Mouse (Mus musculus): ENCODE data around the gene Mamdc2.

Mamdc2 gene

GRCm38 (mm10) chr19:23435731-23436130, 12.5 kb downstream of the Mamdc2 start:
- no peak for DNase-seq (ENCODE audit: low read depth, low spot score)

DNA sequence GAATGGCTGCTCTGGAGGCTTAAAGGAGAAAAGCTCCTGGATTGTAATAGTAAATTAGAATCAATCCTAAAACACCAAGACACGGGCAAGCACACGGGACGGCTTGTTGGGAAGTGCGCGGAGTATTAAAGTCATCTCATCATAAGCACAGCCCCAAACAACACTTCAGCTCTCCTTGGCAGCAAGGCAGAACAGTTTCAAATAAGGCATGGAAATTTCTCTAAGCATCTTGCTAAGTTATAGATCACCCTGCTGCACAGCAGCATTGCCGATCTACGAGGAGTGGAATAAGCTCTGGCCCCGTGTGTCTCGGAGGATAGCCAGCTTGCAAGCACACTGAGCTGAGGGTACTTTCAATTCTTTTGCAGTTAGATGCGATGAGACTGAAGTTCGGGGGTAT, 13.8 kb downstream of the Mamdc2 start:
- DNase-seq (ENCODE audit: low read depth, low spot score): no peak

- DNase-seq (ENCODE audit: low read depth, low spot score): no peak
These were observed 30.6 kb downstream of the Mamdc2 start for GRCm38 (mm10) chr19:23417668-23418067.

GRCm38 (mm10) chr19:23410800-23411199, 37.4 kb downstream of the Mamdc2 start:
- no peak for DNase-seq (ENCODE audit: low read depth, low spot score)

- peak; percentile 29 for DNase-seq (ENCODE audit: low read depth, low spot score)
These were observed 37.9 kb downstream of the Mamdc2 start for GRCm38 (mm10) chr19:23410328-23410727.

DNA sequence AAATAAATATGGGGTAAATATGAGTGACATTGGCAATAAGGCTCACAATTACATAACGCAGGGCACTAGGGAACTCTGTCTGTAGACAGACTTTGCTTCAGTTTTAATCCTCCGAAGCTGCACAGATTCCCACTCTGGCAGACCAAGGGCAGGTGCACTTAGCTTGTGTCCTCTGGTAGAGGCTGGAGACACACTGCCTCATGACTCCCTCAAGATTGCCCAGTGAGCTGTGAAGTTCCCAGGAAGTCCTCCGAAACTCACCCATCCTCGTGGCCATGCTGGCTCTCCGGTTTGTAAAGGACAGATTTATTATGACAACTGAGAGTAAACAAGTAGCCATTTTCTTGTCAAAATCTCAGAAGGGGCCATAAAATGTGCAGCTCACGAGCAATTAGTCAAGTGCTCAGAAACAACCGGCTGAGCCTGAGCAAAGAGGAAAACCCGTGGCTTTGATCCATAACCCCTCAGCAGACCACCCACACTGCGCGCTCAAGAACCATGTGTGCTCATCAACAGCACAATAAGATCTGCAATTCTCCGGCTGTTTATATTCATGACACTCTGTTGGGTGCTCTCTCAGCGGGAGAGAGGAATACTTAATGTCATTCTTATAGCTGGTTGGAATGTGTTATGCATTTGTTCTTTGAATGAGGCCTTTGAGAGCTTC, 46.6 kb downstream of the Mamdc2 start:
- DNase-seq (ENCODE audit: low read depth, low spot score): peak; percentile 74

- DNase-seq (ENCODE audit: low read depth, low spot score): no peak
These were observed 47.8 kb downstream of the Mamdc2 start for GRCm38 (mm10) chr19:23400485-23400884.

DNA sequence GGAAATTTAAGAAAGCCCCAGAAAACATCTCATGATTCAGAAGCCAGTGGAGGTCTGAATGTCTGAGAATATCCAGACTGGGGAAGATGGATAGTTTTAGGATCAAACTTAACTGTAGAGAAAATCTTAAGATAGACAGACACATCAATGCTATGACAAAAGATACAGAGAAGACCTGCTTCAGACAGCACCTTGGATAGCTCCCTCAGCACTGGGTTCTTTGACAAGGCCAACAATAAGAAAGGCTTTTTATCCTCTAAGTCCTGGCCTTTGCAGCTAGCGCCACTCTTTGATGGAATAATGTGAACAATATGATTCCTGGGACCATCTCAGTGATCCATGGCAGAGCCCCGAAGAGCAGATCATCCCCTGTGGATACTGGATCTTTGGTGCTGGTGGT, 52.3 kb downstream of the Mamdc2 start:
- peak; percentile 29 for DNase-seq (ENCODE audit: low read depth, low spot score)

DNA sequence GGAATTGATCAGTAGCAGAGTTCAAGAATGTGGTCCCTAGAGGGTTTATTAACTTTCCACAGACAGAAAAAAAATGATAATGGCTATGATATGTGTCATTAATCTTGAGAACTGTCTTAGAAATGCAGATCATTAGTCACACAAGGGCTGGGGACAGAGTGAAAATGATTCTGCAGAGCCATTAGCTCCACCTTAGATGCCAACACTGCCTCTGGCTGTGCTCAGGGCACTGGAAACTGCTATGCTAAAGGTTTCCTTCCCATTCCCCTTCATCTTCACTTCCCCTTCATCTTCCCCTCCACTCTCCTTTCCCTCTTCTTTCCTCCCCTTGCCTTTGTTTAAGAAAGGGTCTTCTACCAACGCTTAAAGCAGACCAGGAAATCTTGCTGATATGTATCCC, 53.6 kb downstream of the Mamdc2 start:
- DNase-seq (ENCODE audit: low read depth, low spot score): no peak

DNA sequence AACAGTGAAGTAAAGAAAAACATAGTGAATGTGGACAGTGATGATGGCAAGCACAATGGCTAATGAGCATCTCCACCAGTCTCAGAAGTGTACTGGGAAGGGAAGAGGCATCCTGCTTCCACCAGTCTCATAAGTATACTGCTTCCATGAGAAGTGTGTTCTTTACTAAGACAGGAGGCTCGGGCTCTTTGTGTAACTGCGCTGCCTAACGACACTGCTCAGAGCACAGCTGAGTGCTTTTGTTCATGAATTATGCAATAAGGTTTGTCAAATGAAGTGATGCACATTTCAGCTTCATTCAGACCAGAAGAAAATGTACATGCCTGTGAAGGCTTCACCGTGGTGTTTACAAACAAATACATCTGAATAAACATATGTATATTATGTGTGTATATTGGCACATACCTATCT, 59.4 kb downstream of the Mamdc2 start:
- peak; percentile 26 for DNase-seq (ENCODE audit: low read depth, low spot score)

DNA sequence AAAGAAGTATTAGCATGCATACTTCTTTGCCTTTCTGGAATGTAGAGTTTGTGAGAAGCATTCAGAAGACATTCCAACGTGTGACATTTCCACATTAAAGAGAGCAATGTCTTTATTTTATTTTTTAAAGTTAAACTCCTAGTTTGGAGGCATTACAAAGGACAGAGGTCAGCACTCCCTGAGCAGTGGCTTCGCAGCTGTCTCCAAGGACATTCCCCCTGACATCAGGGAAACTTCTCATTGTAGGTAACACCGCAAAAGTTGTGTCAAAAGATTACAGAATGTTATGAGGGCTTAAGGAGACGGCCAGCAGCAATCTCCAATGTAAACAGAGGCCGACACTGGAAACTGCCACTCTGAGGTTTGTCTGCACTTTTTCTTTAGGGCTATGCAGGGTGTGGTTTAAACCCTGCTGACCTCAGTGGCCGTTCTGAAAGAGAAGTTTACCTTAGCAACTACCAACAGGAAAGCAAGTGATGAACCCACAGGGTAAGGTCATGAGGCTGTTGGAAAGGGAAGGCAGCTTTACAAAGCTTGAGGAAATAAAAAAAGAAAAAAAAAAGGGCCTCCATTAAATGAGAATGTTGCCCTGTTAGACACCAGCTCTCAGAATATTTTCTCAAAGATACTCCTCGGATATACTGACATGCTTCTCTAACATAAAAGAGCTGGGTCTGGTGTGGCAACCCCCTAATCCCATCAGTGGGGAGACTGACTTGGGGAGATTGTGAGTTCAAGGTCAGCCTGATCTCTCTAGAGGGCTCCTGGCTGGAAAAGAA, 60.0 kb downstream of the Mamdc2 start:
- no peak for DNase-seq (ENCODE audit: low read depth, low spot score)

GRCm38 (mm10) chr19:23382396-23382795, 65.8 kb downstream of the Mamdc2 start:
- no peak for DNase-seq (ENCODE audit: low read depth, low spot score)

GRCm38 (mm10) chr19:23380968-23381367, 67.3 kb downstream of the Mamdc2 start:
- DNase-seq (ENCODE audit: low read depth, low spot score): no peak

GRCm38 (mm10) chr19:23379752-23380504, 68.3 kb downstream of the Mamdc2 start:
- DNase-seq (ENCODE audit: low read depth, low spot score): no peak

GRCm38 (mm10) chr19:23376536-23377201, 71.6 kb downstream of the Mamdc2 start:
- DNase-seq (ENCODE audit: low read depth, low spot score): no peak

DNA sequence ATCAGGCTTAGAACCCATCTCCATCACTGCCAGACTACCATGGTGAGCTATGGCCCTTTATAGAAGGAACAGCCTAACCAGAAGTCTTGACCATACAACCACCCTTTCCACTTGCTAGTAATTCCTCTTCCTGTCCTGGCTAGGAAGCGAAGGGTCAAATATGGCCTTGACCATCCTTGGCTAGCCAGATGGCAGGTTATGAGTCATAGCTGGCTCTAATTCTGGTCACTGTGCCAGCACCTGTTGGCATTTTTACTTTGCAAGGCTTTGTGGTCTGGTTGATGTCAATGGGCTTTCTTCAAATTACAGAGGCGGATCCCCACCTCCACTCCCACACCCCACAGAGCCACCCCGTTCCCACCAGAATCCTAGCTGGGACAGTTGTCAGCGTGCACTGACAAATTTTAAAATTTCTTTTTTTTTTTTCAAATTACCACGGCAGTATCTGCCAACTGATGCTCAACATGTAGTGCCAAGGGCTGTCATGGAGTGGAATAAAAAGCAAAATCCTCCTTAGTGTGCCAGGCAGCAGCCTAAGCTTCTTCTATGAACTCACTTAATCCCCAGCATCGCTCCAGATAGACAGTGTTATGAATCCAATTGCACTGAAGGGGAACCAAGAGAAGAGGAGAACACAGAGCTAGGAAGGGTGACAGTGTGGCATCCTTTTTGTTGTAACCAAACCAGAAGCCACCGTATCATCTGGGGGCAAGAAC, 73.1 kb downstream of the Mamdc2 start:
- no peak for DNase-seq (ENCODE audit: low read depth, low spot score)

DNA sequence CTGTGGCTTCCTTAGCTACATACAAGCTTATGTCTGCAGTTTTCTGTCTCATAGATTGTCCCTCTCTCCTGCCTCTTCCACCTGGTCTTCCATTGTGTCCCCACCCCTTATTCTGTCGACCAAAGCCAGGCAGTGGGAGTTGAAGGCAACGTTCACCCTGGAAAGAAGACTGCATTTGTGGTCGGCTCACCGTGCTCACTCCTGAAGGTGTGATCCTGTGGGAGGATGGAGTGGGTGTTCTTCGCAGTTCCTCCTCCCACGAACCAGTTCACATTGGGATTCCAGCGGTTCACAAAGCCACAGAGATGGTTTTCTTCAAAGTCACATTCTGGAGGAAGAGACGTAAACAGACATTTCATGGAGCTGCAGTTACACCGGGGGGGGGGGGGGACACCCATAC, 74.5 kb downstream of the Mamdc2 start:
- DNase-seq (ENCODE audit: low read depth, low spot score): no peak

GRCm38 (mm10) chr19:23373287-23373686, 75.0 kb downstream of the Mamdc2 start:
- DNase-seq (ENCODE audit: low read depth, low spot score): peak; percentile 78

- DNase-seq (ENCODE audit: low read depth, low spot score): no peak
These were observed 79.0 kb downstream of the Mamdc2 start for GRCm38 (mm10) chr19:23369275-23369674.

DNA sequence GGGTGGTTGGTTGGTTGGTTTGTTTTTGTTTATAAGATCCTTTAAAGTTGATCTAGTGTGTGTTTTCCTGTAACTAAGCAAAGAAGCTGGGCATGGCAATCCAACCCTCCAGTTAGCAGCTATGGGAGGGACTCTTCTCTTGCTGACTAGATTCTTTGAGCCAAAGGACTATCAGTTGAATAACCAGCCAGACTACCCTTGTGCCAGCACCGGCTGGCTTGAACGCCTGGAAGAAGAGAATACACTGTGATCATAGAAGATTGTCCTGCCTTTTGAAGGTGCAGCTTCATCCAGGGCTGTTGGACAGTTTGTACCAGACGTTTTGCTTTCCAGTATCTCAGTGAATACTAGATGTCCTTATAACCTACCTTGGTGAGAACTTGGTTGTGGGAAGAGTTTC, 86.2 kb downstream of the Mamdc2 start:
- DNase-seq (ENCODE audit: low read depth, low spot score): no peak

DNA sequence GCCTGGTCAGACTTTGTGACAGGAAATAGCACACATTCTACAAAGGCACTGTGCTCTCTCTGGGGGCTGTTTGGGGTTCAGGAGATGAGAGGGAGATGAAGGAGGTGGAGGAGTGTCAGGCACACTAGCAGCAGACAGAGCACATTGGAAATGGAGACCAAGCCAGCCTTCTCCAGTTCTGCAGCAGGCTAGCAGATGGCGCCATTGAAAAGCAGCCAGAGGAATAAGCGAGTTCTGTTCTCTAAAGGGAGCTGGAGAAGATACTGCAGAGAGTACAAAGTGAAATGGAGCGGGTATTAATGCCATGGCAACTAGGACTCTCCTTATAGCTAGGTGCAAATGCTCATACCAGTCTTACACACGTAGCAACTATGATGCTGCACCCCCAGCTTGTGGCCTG, 87.1 kb downstream of the Mamdc2 start:
- DNase-seq (ENCODE audit: low read depth, low spot score): no peak
